Mouse (Mus musculus) urinary bladder, adult 18-20 months (tissue): Measurements from ENCODE around the gene Stox2.
"Not testable (repeated sequence)": the region's sequence is repeated elsewhere in the genome, so short reads cannot be mapped to it uniquely, and the experiment has no call there.

Experiments
- DNase-seq, 2 experiments: peaks; one replicate each; pipeline ENCODE4 v3.0.0; 2022; ENCODE audit warnings: low spot score in 2 of 2, mixed read lengths in 2 of 2

Gene Stox2

DNA sequence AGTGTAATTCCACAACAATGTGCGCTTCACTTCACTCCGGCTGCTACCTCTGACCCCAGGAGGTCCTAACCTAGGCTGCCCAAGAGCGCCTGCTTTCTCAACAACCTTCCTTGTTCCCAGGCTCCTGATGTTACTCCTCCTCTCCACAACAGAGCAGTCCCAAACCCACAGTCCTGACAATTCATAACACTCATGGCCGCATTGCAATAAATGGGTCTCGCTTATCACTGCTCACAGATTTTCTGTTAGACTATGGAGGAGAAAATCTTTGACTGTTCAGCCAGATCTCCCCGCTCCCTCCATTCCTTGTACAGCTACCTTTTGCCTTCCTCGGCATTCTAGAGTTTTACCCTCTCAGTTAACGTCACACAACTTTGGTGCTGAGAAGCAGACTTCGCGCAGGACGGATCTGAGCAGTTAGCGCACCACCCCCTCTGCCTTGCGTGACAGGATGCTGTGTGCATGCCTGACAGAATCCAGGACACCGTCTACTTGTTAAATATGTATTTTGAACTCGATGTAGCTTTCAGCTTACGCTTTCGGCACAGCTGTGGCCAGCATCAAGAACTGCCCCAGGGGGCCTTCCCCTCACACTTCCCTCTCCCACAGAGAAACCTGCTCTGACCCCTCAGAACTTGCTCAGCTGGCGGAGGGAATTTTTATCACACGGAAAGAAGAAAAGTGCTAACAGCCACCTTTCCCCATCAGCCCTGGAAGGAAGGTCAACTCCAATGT lies at the start of gene Stox2:
TSS of gene Stox2 (minus strand) at position 51 of the 735 bp plus-strand sequence.
- DNase-seq, result no peak

DNA sequence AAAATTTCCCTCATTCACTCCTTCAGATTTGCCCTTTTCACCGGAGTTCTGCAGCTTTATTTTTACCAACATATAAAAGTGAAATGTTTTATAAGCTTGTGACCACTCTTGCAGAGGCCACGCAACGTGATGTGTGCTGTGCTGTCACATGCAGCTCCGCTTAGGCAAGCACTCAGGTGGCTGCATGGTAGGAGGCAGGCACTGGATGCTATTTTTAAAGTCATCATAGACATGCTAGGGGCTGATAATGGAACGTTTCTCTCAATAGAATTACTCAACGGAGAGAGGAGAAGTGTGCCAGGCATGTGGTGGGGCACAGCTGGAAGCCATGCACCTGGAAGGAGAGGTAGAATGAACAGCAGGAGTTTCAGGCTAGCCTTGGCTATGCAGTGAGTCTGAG lies 49.3 kb upstream of the Stox2 start:
- DNase-seq, result no peak

DNA sequence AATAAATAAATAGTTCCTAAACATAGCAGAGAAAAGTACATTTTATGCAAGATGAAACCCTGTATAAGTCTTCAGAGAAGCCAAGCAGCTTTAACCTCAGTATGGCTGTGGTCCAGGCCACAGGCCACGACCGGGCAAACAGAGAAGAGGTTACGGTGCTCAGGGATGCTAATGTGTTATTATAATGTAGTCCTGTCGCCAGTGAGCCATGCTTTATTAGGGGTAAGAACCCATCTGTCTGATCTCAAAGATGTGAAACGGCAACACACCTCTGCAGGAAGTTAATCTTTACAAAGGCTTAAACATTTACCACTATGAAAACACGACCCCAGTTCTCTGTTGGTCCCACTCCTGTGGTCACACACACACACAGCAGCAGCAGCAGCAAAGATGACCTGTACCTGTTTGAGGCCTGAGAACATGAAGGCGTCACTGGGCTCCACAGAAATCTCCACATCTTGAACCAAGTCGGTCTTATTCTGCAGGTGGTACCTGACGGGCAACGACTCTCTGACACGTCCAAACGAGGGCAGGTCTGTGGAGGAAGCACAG lies 48.5 kb upstream of the Stox2 start:
- DNase-seq, result no peak

DNA sequence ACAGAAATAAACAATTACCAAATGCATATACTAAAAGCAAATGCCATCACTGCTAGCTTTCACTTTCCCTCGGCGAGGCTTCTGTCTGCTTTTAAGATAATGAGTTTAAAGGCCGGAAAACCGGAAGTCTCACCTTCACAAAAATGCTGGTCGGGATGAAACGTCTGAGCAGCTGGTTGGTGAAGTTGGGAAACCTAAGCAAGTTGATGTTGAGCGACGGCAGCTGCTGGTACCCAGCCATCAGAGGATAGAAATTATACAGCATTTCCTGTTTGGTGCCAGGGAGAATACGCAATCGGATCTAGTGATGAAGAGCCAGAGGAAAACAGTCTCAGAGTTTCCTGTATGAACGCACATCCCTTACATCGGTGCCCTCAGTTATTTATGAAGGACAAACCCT lies 46.9 kb upstream of the Stox2 start:
- DNase-seq, result no peak

DNA sequence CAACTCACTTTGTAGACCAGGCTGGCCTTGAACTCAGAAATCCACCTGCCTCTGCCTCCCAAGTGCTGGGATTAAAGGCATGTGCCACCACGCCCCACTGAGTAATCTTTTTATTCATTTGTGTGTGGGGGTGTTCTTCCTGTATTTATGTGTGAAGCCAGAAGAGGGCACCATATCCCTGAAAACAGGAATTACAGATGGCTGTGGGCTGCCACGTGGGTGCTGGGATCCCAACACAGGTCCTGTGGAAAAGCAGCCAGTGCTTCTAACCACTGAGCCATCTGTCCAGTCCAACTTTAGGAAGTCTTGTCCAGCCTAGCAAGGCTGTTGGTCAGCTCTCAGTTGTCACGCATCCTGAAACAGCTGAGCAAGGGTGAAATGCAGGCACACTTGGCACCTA lies 41.1 kb upstream of the Stox2 start:
- no peak for DNase-seq

DNA sequence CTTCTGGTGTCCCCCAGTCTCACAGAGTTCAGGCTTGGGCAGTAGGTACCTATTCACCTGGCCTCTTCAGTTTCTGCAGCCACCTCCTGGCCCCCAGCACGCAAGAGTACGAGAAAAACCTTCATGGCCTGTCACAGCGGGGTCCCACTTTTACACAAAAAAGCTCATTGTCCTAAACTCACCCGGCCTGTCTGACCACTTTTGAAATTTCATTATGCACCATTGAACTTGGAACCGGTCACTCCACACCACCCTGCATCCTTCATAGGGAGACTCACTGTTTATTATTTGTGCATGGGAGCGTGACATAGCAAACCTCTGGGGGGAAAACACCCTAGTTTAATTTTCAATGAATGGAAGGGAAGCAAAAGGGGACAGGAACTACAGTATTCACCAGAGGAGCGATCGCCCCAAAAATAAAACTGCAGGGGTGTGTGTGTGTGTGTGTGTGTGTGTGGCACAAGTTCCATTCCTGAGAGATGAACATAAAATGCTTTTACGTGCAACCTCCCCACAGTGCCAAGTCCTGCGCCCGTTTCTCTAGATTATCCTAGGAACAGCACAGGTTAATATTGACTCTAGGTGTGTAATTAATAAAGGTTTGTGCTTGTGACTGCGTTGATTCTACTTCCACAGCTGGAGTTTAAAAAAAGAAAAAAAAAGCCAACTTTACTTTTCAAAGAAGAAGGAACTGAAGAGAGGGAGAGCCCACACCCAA lies 36.4 kb upstream of the Stox2 start:
- no peak for DNase-seq

DNA sequence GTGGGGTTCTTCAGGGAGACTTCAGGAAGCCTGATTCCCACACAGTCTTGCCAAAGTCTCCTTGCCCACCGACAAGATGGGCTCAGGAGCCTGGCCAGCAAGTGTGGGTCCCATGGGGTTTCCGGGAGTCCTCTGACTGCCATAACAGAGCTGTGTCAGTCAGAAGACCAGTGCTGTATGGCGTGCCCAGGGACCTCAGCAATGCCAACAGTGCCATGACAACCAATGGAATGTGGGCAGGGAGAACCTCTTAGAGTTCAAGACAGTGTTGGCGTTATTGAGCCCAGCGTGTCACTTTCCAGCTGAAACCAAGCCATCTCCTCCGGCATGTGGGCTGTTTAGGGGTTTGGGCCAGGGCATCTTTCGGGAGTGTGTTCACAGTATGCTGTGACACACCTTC lies 33.9 kb upstream of the Stox2 start:
- DNase-seq, result no peak

DNA sequence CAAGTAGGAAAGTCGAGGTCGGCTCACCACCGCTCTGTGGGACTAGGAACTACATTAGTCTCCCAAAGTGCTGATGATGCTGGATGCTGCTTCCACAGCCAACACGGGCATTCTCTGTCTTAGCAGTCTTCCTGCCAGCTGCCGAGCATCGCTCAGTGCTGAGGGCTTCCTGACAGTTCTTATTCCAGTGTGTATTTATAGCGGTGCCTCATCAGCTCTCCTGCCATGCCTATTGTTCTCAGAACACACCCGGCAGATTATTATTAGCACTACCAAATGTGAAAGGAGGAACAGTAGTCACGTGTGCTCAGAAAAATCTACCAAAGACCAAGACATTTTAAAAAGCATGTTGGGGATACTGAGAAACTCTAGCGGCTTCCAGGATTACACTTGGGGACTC lies 15.5 kb upstream of the Stox2 start:
- no peak for DNase-seq

DNA sequence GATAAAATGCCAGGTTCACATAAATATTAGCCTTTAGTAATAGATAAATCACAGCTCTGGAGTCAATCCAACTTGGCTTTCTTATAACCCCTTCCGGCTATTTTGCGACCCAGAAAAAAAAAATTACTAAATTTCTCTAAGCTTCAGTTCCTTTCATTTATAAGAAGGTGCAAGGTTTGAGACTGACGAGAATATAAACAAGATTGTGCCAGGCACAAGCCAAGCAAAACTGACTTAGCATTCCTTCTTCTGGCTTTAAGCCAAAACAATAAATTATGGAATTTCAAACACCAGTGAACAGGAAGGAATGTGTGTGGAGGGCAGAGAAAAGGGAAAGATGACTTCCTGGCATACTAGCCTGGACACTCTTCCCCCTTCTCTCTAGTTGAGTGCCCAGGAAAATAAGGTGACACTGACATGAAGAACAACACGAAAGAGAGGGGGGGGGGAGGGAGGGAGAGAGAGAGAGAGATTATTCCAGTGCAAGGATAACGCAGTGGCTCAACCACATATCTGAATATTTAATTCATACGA lies 13.1 kb upstream of the Stox2 start:
- DNase-seq, result no peak

DNA sequence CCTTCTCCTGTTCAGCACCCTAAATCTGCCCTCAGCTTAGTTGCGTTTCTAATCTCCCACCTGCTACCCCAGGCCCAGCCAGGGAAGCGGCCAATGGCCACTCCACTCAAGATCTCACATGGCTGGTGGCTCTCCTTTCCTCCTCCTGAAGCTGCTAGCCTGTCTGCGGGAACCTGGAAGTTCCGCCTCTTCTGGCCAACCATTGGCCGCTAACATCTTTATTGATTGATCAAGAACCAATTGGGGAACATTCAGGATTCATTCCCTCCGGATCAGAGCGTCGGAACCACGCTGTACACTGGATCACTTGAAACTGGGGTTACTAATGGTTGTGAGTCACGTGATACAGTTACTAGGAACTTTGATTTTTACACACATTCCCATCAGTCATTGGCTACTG lies 12.4 kb upstream of the Stox2 start:
- no peak for DNase-seq

DNA sequence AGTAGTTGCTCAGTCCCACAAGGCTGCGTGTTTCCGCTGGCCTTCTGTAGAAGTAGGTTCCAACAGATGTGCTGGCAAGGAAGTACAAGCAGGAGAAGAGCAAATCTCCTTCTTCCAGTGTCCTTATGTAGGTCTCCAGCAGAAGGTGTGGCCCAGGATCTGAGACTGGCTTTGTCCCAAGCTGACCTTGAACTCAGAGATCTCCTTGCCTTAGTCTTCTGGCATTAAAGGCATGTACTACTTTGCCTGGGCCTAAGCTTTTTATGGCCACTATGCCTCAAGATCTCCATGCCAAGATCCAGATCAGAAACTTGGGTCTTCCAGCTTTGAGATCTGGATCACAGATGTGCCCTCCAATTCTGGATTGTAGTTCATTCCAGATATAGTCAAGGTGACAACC lies 3.0 kb upstream of the Stox2 start:
- DNase-seq, result not testable (repeated sequence)

DNA sequence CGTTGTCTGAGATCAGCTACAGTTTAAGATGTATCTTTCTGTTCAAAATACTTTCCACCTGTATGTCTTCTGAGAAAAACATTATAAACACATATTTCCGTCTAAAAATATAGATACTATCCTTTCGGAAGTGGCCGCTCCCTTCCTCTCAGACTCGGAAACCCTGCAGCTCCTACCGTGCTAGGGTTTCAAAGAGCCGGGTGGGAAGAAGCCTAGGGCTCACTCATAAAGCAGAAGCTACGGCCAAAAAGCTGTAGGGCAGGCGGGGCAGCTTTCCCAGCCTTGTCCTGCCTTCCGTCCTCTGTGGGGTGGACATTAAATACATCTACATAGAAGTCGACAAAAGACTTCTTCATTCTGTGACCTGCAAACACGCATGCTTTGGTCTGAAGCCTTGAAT lies 6.9 kb downstream of the Stox2 start:
- DNase-seq, result no peak

DNA sequence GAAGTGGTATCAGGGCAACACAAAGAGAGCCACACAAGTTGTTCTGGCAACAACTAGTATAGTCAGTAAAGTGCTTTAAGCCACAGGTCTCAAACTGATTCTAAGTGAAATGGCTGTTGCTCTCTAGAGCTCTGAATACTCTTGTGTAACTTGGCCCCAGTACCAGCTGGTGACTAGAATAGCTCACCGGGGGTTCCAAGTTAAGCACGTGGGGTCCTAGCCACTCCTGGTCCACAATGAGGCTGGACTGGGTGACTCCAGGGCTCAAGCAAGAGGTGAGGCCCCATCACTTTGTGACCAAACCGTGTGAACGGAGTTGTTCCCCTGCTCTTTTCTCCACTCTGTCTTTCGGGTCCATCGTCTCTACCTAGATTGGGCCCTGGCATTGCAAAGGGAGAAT lies 8.2 kb downstream of the Stox2 start:
- DNase-seq, result no peak

DNA sequence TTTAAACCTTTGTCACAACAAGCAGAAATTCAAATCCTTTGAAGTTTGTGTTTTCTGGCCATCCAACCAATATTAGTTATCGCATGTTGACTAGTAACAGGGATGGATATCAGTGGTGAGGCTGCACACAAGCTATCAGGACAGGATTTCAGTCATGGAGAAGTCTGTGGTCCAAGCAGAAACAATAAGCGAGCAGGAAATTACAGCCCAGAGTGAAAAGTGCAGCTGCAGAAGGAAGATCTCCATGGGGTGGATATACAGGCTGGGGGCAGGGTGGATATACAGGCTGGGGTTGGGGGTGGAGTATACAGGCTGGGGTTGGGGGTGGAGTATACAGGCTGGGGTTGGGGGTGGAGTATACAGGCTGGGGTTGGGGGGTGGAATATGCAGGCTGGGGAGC lies 10.3 kb downstream of the Stox2 start:
- DNase-seq, result no peak

DNA sequence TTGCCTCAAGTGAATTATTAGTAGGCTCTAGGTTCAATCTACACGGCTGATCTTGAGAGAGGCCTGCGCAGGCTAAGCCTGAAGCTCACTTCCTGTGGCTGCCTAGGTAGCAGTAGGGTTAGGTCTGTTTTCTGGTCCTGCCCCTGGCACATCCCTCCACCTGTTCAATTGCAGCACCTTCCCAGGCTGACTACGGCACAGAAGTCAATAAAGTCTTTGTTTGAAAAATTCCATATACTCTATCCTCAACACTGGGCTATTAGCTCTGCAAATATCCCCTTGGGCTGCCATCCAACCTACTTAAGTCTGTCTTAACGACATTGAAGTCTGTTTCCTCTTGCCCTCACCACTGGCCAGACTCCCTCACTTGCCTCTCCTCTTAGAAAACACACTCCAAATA lies 10.8 kb downstream of the Stox2 start:
- no peak for DNase-seq

DNA sequence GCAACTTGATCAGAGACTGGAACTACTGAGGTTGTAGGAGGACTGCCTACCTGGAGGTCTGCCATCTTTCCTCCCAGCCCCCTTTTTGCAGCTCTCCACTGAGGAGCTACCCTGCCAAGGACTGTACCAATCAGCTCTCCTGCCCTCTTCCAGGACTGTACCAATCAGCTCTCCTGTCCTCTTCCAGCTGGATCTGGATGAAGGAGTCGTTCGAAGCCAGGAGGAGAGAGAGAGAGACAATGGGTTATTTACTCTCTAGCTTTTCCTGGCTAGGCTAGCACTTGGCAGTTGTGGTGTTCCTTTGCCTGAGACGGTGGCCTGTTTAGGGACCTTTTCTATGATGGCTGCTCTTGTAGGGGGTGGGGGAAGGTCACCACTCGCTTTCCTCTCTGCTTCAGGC lies 14.9 kb downstream of the Stox2 start:
- DNase-seq, result no peak

DNA sequence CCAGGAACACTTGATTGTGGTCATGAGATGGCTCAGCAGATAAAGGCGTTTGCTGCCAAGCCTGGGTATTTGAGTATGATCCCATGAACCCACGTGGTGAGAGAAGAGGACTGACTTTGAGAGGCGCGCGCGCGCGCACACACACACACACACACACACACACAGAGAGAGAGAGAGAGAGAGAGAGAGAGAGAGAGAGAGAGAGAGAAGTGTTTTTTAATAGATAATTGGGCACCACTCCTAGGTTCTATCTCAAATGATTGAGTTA lies 32.0 kb downstream of the Stox2 start:
- not testable (repeated sequence) for DNase-seq

DNA sequence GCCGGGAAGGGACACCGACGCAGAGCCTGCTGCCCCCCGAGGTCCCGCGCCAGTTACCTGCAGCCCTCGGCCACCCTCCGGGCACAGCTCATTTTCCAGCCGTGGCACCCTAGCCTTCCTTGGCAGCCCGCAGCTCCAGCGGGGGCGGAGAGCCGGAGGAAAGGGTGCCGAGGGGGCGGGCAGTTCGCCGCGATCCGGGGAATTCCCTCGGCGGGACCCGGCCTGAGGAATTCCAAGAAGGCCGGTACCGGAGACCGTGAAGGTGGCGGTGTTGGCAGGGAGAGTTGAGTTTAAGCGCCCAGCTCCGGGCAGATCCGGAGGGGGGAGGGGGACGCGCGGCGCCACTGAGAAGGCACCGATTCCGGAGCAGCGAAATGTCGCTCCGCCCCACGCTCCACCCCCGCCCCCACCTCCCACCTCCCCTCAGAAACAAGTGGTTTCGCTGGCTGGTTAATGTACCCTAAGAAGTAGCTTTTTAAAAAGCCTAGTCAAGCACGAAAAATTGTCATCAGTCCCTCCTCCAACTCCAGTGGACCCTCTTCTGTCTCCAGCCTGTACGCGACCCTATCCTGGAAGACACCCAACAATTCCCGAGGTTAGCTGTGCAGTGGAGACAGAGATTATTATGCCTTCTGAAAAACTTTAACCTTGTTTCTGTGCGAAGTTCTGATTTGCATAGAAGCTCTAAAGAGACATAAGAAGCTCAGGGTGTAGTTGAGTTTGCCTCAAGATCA lies 32.5 kb downstream of the Stox2 start:
- peak in 1 of 2 experiments; percentile 30 for DNase-seq

DNA sequence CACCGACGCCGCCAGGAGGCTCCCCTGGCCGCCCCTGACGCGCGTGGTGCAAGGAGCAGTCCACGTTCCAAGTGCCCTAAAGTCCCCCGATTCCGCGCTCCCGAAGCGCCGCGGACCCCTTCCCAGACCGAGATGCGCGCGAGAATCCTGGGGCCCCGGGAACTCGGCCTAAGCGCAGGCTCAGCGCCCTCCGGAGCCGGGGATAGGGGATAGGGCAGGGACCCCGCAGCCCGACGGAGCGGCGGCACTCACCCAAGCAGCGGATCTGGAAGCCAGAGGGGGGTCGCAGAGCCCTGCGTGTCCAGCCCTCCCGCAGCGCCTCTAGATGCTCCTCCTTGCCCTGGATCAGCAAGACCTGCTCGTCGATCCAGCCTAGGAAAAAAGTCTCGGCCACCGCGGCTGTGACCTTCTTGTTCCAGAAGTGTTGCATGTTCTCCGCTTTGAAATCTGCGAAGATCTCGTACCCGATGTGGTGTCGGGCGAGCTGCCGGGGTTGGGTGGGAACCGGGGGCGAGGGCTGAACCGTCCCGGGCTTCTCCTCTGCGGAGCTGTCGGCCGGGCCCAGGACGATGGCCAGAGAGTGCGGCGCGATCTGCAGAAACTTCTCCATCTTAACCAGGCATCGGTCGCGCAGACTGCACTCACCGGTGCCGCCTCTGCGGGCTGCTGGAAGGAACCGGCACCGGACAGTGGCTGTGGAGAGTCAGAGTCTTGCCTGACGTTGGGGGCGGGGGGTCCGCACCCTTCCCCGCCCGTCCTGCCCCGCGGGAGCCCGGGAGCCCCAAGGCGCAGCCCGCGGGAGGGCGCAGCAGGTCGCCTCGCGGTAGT lies 33.3 kb downstream of the Stox2 start:
- peak in 1 of 2 experiments; percentile 71 for DNase-seq

DNA sequence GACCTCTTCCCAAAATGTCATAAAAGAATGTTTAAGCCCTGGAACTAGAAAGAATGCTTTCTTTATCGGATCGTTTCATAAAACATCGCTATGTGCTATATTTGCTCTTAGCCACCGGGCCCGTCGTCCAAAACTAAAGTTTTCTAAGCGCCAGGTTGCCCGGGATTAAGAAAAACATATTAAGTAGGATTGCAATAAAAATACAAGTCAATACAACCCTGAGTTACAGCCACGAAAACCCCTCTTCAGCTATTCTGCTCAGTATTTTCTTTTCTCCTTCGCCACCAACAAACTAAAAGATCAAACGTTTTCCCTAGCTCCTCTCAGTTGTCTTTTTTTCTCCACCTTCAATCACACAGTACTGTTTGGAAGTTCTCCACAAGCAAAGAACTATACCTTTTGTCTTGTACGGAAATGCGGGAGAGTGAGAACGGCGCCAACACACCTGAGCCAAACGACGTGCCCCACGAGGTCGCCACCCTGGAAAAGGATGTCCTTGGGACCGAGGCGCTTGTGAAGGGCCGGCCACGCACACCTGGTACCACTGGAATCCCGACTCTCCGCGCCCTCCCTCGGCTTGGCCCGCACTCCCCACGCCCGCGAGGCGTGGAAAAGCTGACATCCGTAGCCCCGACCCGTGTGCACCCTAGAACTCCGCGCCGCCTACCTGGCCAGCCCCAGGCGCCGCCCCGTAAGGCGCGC lies 34.0 kb downstream of the Stox2 start:
- peak; percentile 20 to 44 for DNase-seq

DNA sequence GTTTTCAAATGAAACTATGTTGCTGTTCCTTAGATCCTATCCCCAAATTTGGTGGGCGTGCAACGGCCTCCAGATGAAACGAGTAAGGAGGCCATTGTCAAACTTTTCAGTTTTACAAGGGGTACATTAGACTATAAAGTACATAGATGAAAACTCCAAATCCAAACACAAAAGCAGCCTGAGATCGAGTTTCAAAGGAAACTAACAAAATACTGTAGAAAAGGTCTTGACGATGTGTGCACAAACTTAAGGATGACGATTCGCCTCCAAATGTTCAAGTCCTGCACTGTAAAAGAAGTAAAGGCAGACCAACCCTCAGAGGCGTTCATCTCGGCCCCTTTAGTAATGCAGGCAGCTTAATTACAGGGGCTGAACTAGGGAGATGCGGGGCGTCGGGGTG lies 34.8 kb downstream of the Stox2 start:
- no peak for DNase-seq
